Mouse (Mus musculus): ENCODE results near the gene Hhat. TPM values are rescaled to one million over a fixed set of nuclear protein-coding genes. Genes with fewer than 3 reads are reported as not detected.

Gene Hhat
- total RNA-seq (2021) = 1 to 10 TPM; 1.2 to 1.8 TPM
- long read RNA-seq, experiment 1 = 0 reads
- long read RNA-seq, experiment 2 = 0 reads

DNA sequence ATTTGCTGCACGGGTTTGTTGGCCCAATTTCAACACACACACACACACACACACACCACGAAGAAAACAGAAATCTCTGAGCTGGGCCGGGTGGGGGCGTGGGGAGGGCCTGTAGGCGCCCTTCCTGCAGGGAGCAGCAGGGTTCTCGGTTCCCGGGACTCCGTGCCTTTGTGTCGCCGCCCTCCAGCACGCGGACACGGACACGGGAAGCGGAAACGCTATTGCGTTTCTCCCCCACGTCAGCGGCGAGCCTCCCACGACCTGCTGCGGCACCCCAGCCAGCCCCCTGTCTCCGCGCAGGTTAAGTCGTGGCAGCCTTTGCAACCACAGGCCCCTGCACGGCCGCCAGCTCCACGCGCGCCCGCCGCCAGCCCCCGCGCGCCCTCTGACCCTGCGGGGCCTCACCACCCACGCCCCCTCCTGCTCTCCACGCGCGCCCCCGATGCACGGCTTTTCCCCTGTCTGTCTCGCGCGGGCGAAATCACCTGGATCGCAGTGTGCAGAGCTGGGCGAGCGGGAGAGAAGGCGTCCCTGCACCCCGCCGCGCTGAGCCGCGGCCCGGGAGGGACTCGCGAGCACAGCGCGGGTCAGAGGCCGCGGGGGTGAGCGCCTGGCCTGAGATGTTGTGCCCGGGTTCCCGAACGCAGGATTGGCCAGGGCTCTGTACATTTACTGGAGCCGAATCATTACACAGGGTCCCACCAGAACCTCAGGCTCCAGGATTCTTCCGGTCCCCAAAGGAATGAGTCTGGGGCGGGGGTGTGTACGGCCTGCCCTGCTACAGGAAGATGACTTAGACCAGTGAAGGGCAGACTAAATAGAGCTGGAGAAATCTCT lies at the start of gene Hhat:
Hhat (minus strand) TSS at position 729 of the 837 bp plus-strand sequence.
- intact Hi-C loops (cut with DNase I) = no loop called here
- DNase-seq (ENCODE audit: low spot score in 2 of 2) = peak; percentile 59 to 70

DNA sequence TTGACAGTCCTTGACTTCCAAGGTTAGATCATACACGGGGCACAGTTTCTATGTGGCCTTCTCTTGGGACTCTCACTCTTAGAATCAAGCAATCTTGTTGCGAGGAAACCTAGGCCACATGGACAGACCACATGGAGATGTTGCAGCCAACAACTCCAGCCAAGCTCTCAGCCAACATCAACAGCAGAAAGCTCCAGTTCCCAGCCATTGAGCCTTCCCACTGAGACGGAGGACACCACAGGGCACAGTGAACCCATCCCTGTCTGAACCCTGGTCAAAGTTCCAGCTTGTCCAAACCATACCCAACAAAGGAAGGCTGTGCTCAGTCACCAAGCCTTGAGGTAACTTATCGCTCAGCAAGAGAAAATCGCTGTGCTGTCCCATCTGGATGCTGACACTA lies 47.3 kb upstream of the Hhat start:
- intact Hi-C loops (cut with DNase I) = no loop called here
- no peak for DNase-seq (ENCODE audit: low spot score in 2 of 2)

DNA sequence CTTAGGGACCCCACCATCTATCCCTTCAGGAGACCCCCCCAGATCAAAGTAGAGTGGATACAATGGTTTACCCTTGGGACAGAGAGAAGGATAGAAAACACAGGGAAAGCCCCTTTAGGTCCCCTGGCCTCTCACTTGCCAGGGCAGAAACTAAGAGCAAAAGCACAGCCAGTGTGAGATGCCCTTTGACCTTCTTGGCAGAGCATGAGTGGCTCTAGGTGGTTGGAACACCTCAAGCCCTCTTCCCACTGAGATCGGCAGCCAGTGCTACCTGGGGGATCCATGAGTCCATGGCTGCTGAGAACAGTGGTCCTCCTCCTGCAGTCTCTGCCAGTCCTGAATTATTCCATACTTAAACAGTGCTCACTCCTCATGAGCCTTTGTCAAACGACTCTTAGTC lies 44.8 kb upstream of the Hhat start:
- no peak for DNase-seq (ENCODE audit: low spot score in 2 of 2)
- intact Hi-C loops (cut with DNase I) = no loop called here

DNA sequence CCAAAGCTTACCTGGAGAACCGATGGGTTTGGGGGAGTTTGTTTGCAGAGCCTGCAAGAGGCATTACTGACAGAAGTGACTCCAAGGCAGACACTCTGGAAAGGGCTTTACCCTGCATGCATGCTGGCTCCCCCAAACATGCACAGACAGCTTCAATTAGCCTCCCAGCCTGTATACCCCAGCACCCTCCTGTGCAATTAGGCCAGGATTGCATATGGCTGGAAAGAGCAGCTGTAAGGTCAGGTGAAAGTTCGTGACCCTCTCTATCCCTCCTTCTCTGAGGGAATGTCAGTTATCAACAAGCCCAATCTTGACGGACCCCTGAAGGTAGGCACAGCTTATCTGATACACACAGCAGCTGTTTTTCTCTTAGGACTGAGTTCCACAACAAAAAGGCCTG lies 43.7 kb upstream of the Hhat start:
- no peak for DNase-seq (ENCODE audit: low spot score in 2 of 2)
- intact Hi-C loops (cut with DNase I) = no loop called here

DNA sequence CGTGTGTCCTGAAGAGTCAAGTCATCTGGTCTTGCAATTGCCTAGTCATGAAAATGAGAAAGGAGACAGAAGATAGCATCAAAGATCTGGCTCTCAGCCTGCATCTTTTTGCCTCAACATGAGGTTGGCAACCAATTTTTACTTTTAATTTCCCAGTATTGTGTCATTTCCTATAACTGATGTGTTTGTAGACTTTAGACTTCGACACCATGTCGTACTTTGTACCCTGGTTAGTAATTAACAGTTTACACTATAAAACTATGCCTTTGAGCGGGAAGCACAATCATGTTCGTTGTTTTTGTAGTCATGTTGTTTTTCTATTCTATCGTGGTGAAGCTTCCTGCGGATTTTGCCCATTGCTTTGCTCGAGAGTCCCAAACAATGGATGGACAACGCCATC lies 41.7 kb upstream of the Hhat start:
- no peak for DNase-seq (ENCODE audit: low spot score in 2 of 2)
- intact Hi-C loops (cut with DNase I) = no loop called here

DNA sequence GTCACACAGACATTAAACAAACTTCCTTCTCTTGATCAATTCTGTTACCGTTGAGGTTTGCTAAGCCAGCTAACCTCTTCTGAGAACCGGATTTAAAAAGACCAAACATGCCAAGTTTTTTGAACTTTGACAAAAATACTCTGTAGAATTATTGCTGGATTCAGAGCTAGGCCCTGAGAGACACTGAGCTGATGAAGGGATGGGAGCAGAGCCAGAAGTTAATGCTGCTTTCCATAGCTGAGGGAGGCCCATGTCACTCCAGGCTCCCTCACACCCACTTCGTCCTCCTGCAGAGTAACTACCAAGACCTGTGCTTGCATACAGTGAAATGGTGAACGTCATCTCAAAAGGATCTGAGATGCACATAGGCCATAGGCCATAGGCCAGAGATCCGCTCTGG lies 41.3 kb upstream of the Hhat start:
- no peak for DNase-seq (ENCODE audit: low spot score in 2 of 2)
- intact Hi-C loops (cut with DNase I) = no loop called here

DNA sequence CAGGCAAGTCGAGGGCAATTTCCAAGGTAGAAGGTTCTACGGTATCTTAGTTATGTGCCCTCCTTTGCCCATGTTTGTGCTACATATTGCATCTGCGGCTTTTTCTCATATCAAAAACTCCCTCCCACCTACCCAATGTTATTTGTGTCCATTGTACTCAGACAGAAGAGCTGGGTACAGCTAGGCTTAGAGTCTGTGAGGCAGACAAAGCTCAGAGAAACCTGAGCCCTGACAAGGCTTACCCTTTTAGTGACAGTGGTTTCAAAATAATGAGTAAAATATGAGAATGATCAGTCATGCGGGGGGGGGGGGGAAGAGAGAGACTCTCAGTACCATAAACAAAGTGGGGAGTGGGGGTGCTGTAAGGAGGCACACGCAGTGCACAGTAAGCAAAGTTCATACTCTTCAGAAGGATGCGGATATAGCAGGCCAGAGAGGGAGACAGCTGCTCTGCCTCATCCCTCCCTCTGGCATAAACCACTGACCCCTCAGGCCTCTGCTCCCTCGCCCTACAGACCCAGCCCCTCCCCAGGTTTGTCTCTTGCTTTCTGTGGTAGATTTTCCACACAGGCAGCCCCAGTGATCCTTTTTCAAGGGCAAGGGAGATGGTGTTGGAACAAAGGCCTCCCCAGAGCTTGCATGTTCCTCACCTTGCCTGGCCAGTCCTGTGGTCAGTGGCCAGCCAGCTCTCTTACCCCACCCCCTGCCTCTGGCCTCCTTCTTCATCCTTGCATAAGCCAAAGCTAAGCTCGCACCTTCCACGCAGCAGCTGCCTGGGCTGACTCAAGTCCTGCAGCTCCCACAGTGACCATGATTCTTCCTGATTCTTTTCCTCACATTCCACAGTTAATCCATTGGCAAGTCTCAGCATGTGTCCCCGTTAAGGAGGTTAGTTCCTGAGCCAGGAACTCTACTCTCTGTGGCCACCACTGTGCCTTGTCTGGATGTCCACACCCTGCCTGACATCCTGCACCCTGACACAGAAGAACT lies 35.4 kb upstream of the Hhat start:
- intact Hi-C loops (cut with DNase I) = no loop called here
- no peak for DNase-seq (ENCODE audit: low spot score in 2 of 2)

DNA sequence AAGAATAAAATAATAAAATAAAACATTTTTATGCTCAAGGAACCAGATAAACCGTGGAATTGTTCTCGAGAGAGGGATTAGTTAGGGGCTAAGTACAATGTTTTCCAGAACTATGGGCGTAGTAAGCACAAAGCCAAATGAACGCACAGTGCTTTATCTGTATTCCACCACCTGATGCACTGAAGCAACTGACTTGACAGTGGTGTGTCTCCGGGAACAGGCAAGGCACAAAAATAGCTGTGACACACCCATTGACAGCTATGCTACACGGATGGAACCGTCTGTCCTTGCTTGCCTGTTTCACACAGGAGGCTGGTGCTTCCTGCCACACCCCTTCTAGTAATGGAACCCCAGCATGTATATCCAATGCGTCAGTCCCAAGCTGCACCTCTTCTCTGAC lies 29.3 kb upstream of the Hhat start:
- no peak for DNase-seq (ENCODE audit: low spot score in 2 of 2)
- intact Hi-C loops (cut with DNase I) = no loop called here

DNA sequence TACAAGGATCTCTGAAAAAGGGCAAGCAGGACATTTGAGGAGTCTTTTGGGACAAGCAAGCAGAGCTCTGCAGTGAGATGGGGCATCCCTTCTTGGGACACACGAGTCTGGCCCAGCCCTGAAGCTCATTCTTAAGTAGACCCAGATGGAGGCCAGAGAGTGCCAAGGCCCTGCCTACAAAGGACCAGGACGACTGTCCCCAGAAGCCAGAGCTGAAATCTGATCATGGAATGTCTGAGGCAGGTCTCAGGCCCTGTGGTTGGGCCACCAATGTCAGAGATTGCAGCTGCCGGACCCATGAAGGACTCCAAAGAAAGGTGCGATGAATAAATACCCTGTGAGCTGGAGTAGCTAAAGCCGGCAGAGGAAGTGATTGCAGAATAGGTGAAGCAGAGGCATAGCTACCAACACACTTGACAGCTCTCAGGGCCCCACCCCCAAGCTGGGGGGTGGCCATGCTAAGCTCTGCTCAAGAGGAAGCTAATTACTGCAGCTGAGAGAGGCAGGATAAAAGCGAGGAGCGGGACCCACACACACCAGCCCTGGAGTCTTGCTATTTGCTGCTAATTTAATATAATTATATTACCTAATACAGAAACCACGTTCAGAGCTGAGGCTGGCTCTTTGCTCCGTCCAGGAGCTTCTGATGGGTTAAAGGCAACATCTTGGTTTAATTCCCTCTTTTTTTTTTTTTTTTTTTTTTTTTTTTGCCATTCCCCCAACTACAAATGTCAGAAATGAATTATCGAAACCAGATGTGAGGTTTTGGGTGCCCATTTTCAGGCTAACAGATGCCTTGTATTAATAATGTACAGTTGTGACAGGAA lies 28.4 kb upstream of the Hhat start:
- DNase-seq (ENCODE audit: low spot score in 2 of 2) = peak in 1 of 2 experiments; percentile 35
- intact Hi-C loops (cut with DNase I) = no loop called here

DNA sequence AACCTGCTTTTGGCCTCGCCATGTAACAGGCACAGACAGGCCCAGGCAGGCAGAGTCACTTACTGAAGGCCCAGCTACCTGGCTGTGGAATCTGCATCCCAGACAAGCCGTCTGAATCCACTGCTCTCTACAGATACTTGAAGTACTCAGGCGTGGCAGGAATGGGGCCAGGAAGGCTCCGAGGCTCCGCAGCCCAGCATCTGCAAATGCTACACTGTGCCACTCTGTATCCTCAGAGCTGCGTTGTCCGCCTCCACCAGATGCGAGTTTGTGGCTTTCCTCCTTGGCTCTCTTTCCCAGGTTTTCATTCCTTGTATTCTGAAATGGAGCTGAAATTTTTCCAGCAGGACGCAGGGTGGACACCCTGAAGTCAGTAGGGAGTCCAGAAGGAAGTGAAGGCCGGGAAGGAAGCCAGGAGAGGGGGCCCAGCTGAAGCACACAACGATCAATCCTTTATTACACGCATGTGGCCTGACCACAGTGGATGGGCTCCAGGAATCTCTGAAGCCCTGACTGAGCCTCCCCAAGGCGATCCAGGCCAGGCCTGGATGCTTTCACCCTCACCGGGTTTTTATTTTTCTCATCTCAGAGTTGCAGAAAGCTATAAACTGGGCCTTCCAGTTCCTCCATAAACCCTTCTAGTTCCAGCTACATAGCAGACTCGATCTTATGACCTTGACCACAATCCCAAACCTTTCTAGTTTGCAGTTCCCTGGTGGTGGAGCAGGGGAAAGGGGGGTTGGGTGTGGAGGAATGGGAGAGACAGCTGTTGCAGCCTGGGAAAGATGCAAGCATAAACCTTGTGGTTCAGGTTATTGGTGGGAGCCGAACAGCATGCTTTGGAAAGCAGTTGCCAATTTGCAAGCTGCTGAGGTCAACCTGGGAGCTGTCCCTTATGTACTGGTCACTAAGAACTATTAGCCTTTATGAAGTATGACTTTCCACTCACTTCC lies 27.5 kb upstream of the Hhat start:
- intact Hi-C loops (cut with DNase I) = no loop called here

DNA sequence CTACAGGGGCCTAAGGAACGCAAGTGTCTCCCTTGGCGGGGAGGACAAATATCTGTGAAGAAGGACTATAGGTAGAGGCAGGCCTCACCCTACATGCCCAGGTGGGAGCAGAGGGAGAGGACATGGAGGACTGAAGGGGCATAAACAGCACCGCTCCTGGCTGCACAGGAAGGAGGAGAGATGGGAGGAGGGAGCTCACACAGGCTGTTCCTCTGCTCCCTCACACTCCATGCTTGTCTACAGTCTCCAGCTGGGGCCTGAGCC lies 25.9 kb upstream of the Hhat start:
- intact Hi-C loops (cut with DNase I) = no loop called here

More for the DNA sequence above, 27.5 kb upstream of the Hhat start:
- DNase-seq (ENCODE audit: low spot score in 2 of 2) = no peak

DNA sequence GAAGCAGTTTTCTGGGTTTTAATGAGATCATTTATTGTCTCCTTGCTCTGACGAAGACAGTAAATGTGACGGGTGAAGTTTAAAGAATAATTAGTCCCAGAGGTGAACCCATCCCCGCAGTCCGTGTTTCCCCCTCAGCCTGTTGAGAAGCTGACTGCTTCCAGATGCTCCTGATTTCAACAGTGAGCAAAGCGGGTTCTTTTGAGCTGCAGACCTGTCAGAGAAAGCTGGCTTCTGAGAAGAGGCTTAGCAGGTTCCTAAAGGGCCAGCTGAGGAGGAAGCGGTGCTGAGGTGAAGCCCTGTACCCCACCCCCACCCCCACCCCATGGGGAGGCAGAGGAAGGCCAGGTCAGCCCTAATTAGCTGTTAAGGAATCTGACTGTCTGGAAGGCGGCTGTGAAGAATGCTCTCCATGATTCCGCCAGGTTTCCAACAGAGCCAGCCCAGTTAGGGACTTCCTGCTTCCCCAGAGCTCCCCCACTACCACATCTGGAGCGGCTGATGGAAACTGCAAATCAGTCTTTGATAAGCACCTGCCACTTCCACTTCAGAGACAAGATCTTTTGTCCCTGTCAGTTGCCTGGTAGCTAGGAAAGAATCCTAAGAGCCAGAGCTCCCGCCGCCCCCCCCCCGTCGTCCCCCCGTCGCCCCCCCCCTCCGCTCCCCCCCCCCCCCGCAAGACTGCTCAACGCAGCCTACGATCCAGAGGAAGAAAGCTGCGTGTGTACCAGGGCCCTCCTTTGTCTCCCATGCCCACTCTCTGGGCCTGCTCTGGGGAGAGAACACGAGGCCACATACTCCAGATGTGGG lies 25.4 kb upstream of the Hhat start:
- intact Hi-C loops (cut with DNase I) = no loop called here
- DNase-seq (ENCODE audit: low spot score in 2 of 2) = no peak

More for the DNA sequence above, 25.9 kb upstream of the Hhat start:
- no peak for DNase-seq (ENCODE audit: low spot score in 2 of 2)

DNA sequence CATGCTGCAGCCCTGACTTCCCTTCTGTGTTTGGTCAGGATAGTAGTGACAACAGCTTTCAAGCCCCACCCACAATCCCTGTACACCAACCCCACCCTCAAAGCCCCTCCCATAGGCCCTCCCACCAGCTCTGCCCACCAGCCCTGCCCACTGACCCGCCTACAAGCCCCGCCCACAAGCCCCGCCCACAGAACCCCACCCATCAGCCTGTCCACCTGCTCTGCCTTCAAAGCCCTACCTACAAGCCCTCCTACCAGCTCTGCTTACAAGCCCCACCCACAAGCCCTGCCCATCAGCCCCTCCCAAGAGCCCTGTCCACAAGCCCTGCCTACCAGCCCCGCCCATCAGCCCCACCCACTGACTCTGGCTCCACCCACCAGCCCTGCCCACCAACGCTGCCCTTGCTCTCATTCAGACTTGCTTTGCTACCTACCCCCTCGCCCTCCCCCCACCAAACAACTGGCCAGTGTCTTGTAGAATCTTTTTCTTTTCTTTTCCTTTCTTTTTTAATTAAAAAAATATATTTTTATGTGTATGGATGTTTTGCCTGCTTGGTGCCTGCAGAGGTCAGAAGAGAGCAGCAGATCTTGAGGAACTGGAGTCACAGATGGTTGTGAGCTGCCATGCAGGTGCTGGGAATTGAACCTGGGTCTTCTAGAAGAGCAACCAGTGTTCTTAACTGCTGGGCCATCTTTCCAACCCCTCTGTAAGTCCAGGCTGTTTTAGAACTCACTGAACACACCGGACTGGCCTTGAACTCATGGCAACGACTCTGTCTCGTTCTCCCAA lies 24.1 kb upstream of the Hhat start:
- DNase-seq (ENCODE audit: low spot score in 2 of 2) = no peak
- intact Hi-C loops (cut with DNase I) = loop anchor here (5.0 kb wide), 1 partner anchor 57 kb away; no protein-coding TSS in a partner anchor

DNA sequence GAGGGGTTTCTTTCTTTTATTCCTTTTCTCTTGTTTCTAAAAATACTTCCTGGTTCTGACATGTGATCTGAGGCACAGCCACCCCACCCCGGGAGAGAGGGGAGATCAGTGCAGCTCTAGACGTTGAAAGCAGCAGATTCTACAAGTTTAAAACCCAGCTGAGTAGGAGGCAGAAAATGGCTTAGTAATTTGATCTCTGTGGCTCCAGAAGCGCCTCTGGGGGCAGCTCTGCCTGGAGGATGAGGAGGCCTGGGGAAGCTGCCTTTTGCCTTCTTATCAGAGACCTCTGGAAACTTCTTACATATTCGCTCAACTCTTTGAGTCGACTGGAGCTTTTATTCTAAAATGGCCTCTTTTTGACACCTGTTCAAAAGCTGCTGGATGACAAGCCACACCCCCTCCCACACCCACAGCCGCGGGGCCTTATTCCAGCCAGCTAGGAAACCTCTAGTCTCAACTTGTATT lies 20.9 kb upstream of the Hhat start:
- intact Hi-C loops (cut with DNase I) = loop anchor here (5.0 kb wide), 1 partner anchor 60 kb away; no protein-coding TSS in a partner anchor

DNA sequence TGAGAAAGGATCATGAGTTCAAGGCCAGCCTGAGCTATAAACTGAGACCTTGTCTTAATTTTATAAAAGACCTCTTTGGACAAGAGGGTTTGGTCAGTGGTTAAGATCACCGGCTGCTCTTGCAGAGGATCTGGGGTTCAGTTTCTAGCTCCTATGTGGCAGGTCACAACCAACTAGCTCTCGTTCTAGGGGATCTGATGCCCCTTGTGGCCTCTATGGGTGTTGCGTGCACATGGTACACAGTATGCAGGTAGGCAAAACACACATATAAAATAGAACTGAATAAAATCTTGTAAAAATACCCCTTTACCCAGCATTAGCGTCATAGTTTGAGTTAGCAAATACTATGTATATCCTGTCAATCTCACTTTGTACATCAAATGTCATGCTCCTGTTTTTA lies 19.4 kb upstream of the Hhat start:
- DNase-seq (ENCODE audit: low spot score in 2 of 2) = no peak
- intact Hi-C loops (cut with DNase I) = loop anchor here (5.0 kb wide), 1 partner anchor 62 kb away; no protein-coding TSS in a partner anchor

More for the DNA sequence above, 20.9 kb upstream of the Hhat start:
- DNase-seq (ENCODE audit: low spot score in 2 of 2) = no peak

DNA sequence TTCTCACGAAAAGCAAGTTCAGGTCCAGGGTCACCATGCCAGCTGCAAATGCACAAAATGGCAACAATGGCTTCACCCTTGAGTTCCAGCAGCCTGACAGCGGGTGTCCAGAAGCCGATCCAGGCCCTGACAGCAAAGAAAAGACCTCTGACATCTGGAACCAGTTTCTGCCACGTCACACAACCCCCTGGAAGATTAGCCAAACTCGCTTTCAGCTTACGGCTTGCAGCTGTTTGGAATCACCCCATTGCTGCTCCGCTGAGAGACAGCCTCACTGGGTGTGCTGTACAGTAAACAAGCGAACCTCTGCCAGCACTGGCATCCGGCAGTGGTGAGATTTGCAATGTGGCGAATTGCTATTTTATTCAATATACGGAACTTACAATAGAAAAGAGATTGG lies 18.8 kb upstream of the Hhat start:
- intact Hi-C loops (cut with DNase I) = loop anchor here (5.0 kb wide), 2 partner anchors 62 to 122 kb away; no protein-coding TSS in a partner anchor

DNA sequence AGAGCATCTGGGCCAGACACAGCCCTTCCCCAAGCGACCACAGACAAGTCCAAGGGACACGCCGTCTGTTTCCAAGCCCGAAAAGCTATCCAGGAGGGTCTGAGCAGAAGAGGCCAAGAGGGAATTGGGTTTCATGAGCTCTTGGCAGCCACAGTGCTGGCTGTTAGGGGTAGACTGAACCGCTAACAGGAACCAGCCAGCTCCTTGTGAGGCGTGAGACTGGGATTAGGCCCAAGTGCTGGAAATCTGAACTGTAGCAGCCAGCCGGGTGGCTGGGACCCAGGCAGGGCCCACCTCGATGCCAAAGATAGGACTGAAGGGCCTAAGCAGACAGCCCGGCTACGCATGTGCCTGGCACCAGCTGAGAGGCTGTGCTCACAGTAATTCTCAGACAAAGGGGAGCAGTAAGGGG lies 18.1 kb upstream of the Hhat start:
- peak in 1 of 2 experiments; percentile 37 for DNase-seq (ENCODE audit: low spot score in 2 of 2)
- intact Hi-C loops (cut with DNase I) = loop anchor here (5.0 kb wide), 1 partner anchor 123 kb away; no protein-coding TSS in a partner anchor

More for the DNA sequence above, 18.8 kb upstream of the Hhat start:
- no peak for DNase-seq (ENCODE audit: low spot score in 2 of 2)
